9 mouse cellular contexts compared by ENCODE assay signal in the genomic region with DNA sequence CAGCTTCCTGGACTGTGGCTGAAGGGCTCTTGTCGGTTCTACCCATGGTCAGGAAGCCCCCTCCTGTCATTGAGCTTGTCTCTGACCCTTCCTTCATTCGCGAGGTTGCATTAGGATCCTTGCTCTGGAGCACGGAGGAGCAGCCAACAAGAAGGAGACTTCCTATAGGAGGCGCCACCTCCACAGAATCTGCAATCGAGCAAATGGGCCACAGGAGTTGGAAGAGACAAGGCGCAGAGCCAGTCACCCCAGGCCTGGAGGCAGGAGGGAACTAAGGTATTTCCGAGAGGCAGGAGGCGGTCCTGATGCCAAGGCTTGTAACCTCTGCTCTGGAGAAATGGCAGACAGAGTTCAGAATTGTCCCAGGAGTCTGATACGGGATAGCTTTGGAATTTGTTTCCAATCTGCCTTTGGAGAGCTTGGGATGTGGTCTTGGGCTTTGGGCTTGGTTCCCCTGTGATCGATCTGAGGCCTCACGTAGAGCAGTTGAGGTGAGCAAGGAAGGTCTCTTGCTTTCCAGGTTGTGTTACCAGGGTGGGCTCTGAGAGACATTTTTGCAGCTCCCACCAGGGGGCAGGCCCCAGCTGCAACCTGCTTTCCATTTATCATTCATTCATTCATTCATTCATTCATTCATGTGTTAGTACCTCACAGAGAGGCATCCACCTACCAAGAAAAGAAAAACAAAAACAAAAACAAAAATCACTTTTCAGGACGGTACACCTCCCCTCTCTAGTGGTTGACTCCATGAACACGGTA. TPM values are rescaled to one million over a fixed set of nuclear protein-coding genes. Genes with fewer than 3 reads are reported as not detected.
A peak's percentile ranks its signal among the peaks of the same experiment; 100 is the strongest.
DNase-seq lines count a peak whose midpoint lies in the region; ATAC-seq lines count a peak whose summit lies in the region.
"Had no signal": no experiment of that assay in that cellular context is flagged by ENCODE, and none has a peak within 500 bp of the region (broad histone marks: within the 10 kb centered on the region; RNA-seq: fewer than 3 reads in every experiment).

No protein-coding gene starts in this region.

- H3K4me2 ChIP-seq in neural tube, embryonic 13.5 days: 0 out of 2 replicates have a peak overlapping the region, but pooled peaks have one; percentile 84

- peaks cover 13% of the 10 kb centered on the region; the same call in 1 of the 2 replicates for H3K27me3 ChIP-seq in neural tube, embryonic 13.5 days

- H3K4me1 ChIP-seq in neural tube, embryonic 13.5 days (replicated peaks): peaks cover 38% of the 10 kb centered on the region

- no peaks in the 10 kb centered on the region for H3K36me3 ChIP-seq in neural tube, embryonic 13.5 days
- H3K36me3 ChIP-seq: limb, embryonic 12.5 days had no signal

- H3K4me3 ChIP-seq in neural tube, embryonic 13.5 days: no peak overlapping the region

- 58% methylated on average over 14 of the region's 14 CpGs for WGBS in neural tube, embryonic 13.5 days

- no peak overlapping the region for H3K9ac ChIP-seq in neural tube, embryonic 13.5 days
- H3K9ac ChIP-seq: limb, embryonic 12.5 days had no signal

- no peaks in the 10 kb centered on the region for H3K9me3 ChIP-seq in neural tube, embryonic 13.5 days
- H3K9me3 ChIP-seq: limb, embryonic 12.5 days had no signal

- DNase-seq in heart, postnatal 4 days: peak; percentile 25
- DNase-seq in heart, adult 9 months (ENCODE audit: low spot score in 2 of 2): no peak
- no peak for DNase-seq in neural tube, embryonic 10.5 days (ENCODE audit: extremely low spot score, low spot score)
- peak; percentile 57 for DNase-seq in embryo, embryonic 11 days
- DNase-seq in thymus, postnatal 36 days: peak; percentile 59 to 68
- DNase-seq in natural killer cell, adult 2 months (ENCODE audit: low spot score in 2 of 2): no peak
- DNase-seq in gastrocnemius, postnatal 4 days (ENCODE audit: low spot score in 2 of 2): no peak

- ATAC-seq in neural tube, embryonic 13.5 days (ENCODE audit: low read depth): no peak

- H3K27ac ChIP-seq in neural tube, embryonic 13.5 days (replicated peaks): no peak overlapping the region
- H3K27ac ChIP-seq: limb, embryonic 12.5 days had no signal

RNA-seq across cellular contexts. Expression of a gene that starts 1.5 kb away (rescaled TPM):
- under 1 TPM; 0.07 to 0.14 TPM for total RNA-seq in heart, postnatal 4 days (2021)
- polyA plus RNA-seq in neural tube, embryonic 13.5 days (2015; fragmentation: Nextera tagmentation; extraction: Ambion mirVana): 24.6 and 25.4 TPM in 2 replicates
- under 1 TPM; 0.83 to 0.86 TPM for total RNA-seq in gastrocnemius, postnatal 4 days (2021)

RNA-seq across cellular contexts. Expression of a gene that starts 59.1 kb away (rescaled TPM):
- 1 to 10 TPM; 1.1 to 1.3 TPM for total RNA-seq in heart, postnatal 4 days (2021)
- 3.5 and 3.8 TPM in 2 replicates for polyA plus RNA-seq in neural tube, embryonic 13.5 days (2015; fragmentation: Nextera tagmentation; extraction: Ambion mirVana)
- 1 to 10 TPM; 4.7 to 6.0 TPM for total RNA-seq in gastrocnemius, postnatal 4 days (2021)

RNA-seq across cellular contexts. Expression of a gene that starts 59.1 kb away (rescaled TPM):
- under 1 TPM in 1 of 2 experiments, not detected in 1; 0.10 TPM for total RNA-seq in heart, postnatal 4 days (2021)
- polyA plus RNA-seq in neural tube, embryonic 13.5 days (2015; fragmentation: Nextera tagmentation; extraction: Ambion mirVana): 0.63 TPM in 2 replicates
- under 1 TPM; 0.20 to 0.31 TPM for total RNA-seq in gastrocnemius, postnatal 4 days (2021)

Comparison
In these comparisons a context has a peak if more than half of its experiments do, and no peak if none do; other contexts are left out.
1. DNase-seq: peak in heart, postnatal 4 days (single experiment), embryo, embryonic 11 days (single experiment) and thymus, postnatal 36 days (2 of 2); none in heart, adult 9 months (0 of 2), neural tube, embryonic 10.5 days (single experiment), natural killer cell, adult 2 months (0 of 2) and gastrocnemius, postnatal 4 days (0 of 2).